Mouse (Mus musculus) B cell, adult 2 months (primary cell): ENCODE measurements around the gene Zbtb48.

Source experiments
- DNase-seq, 2 experiments: peaks; one replicate each; pipeline ENCODE4 v3.0.0; 2022

Zbtb48 gene

DNA sequence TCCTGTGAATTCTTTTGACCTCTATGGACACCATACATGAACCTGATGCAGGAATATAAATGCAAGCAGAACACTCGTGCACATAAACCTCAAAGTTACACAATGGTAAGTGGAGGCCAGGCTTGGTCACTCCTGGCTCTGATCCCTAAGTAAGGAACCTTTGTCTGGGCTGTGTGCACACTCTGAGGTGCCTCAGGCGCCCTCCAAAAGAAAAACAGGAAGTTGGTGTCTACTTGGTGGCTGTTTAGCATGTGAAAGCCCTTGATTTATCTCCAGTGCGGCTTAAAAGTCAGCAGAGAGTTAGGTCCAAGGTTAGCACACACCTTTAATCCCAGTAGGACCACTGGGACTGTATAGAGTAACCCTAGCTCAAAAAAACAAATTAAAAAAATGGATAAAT is 28.0 kb downstream of the Zbtb48 start:
- peak in 1 of 2 experiments; percentile 20 for DNase-seq

GRCm38 (mm10) chr4:151997701-151998100 is 29.8 kb downstream of the Zbtb48 start:
- no peak for DNase-seq

DNA sequence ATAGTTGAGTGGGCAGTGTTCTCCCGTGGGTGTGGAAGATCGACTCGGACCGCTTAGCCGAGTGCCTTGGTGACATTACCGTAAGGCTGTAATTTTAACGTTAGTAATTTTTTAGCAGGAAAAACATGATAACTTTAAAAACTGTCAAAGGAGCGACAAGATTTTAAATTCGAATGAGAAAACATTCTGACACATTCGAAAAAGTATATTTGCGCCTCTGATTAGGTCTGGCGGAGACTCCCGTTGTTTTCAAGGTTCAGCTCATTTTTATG is 30.6 kb downstream of the Zbtb48 start:
- no peak for DNase-seq

DNA sequence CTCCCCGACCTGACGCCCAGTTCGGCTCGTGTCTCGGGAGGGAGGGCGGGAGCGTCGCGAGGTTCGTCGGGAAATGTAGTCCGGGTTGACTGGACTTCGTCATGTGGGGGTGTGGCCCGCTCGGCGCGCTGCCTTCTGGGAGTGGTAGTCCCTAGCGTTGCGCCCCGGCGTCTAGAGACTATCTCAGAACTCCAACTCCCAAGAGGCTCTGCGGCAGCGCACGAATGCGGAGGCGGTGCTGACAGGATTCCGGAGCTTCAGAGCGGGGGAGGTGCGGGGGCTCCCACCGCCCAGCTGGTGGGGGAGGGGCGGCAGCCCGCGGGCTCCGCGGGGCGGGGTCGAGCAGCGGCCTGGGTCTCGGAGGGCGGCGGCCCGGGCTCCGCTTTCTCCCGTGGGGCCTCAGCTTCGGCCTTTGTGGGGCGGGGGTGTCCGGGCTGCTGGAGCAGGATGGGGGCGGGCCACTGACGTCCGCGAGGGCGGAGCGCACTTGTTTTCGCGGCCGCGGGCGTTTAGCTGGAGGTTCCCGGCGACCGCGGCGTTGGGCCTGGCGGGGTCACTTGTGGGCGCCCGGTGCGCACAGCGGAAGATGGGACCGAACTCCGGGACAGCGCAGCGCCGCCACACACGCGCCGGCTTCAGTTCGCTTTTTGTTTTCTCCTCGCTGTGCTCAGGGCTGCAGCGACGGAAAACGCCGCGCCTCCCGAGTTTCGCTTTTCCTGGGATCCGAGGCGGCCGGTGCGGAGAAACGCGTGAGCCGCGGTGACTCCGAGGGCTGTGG is 31.1 kb downstream of the Zbtb48 start, which contains the start of gene Phf13:
Gene Phf13 (minus strand): TSS at position 86 of the 778 bp plus-strand sequence.
- peak; percentile 99 for DNase-seq

DNA sequence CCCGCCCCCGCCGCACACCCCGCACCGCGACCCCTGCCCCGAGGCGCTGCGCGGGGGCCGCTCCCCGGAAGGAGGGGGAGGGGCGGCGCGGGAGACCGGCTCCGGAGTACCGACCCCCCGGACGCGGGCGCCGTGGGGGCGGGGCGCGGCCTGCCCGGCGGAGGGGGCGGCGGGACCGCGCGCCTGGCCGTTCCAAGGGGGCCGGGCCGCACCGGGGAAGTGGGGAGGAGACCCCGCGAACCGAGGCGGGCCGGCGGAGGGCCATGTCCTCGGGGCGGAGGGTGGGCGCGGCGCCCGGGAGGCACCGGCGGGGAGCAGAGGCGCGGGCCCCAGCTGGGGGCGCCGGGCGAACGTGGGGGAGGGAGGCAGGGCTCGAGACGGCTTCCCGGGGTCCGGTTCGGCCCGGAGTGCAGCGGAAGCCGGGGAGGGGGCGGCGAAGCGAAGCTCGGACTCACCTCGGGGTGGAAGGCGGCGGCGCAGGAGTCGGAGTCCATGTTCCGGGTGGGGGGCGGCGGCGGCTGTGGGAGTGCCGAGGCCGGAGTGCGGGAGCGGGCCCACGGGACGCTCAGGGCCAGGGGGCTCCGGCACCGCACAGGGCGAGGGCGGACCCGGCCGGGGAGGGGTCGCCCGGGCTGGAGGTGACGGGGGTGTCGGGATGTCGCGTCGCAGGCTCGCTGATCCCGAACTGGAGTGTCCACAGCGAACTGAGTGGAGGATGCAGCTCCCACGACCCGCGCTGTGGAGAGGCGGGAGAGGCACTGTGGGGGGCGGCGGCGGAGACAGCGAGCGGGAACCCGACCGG is 31.9 kb downstream of the Zbtb48 start:
- peak in 1 of 2 experiments; percentile 10 for DNase-seq

DNA sequence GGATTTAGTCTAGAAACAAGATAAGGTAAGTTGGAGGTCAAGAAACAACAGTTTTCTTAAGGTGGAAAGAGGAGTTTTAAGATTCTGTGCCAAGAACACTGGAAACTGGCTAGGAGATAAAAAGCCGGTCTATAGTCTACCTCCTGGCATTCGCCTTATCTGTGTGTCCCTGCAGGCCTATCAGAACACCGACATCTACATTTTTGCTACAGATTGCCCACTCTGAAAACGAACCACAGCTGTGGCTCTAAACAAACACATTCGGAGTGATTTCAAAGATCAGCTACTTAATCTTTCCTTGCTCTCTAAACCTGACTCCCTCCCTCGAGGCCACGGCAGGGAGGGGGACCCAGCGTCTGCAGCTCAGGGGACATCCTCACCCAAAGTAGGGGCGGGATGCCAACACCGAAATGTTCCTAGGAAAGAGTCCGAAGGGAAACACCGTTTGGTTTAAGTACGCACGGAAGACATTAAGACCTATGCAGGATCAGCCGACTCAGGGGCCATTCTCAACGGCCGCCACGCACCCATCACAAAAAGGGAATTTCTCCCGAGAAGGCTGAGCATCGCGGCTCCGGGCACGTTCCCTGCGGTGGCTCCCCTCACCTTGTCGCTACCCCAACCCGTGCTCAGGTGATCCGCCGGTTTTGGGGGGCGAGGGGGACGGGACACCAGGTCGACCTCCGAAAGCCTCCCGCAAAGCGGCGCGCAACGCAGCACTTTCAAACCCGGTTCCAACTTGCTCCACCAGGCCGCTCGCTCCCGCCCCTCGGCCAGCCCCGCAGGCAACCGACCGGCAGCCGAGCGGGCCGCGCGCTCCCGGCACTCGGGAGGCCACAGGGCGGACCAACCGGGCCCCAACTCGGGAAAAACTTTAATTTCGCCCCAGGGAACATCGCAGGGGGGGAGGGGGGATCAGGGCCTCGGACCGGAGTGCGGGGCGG is 33.0 kb downstream of the Zbtb48 start:
- peak; percentile 30 to 33 for DNase-seq

GRCm38 (mm10) chr4:151993035-151993434 is 34.4 kb downstream of the Zbtb48 start:
- no peak for DNase-seq

DNA sequence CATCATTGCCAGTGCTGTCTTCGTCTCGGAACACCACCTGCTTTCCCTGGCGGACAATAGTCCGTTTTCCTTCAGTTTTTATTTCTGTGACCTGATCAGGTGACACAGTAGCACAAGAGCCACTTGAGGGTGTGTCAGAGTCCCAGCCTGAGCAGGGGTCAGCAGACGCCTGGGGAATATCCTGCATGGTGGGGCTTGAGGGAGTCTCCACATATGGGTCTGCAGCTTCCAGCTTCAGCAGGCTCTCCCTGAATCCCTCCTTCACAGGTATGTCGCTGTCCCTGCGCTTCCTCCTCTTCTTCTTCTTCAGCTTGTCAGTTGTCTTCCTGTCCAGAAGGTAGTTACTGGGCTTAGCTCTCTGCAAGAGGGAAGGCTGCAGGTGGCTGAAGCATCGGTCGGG is 35.4 kb downstream of the Zbtb48 start:
- no peak for DNase-seq

DNA sequence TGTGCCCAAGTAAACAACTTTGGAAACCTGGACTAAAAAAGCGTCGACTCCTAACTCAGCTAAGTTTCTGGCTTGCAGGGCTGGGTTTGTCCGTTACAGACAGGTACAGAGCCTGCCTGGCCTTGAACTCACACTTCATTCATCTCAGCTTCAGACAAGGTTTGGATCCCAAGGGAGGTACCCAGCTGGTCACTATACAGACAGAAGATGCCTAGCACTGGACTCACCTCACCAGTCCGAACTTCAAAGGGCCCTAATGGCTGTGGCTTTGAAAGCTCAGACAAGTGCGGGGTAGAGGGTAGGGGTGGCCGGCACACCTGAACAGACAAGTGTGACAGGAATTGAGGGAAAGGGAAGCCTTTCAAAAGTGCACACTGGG is 38.4 kb downstream of the Zbtb48 start:
- no peak for DNase-seq

DNA sequence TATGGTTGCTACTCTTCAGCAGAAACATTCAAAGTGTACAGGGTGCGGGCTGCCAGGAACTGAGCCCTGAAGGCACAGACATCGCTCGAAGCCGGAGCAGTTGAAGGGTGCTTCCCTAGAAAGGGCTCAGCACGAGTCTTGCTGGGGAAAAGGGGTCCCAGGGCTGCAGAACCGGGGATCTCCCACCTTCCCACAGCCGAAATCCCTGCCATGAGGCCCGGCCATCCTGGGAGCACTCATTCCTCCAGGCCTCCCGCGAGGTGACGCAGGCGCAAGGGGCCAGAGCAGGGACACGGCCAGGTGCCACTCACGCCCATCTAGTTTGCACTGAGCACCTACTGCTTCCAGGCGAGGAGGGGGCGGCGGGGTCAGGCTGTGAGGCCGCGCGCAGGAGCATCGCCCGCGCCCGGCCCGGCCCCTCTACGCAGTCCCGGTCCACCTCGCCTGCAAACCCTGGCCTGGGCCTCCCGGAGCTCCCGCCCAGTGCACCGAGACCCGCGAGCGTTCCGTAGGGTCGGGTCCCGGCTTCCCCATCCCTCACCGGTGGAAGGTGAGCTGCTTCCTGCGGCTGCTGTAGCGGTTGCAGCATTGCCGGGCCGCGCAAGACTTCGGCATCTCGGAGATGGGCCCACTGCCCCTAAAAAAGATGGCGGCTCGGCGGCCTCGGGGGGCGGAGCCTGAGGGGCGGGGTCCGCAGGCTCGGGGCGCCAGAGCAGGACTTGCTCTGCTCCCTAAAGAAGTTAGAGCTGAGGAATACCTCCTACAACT is 38.9 kb downstream of the Zbtb48 start, which contains the start of gene Thap3:
Gene Thap3 (minus strand): TSS at position 656 of the 768 bp plus-strand sequence.
- peak; percentile 85 to 86 for DNase-seq

- DNase-seq = no peak
Observed at GRCm38 (mm10) chr4:151988014-151988341, 39.5 kb downstream of the Zbtb48 start.

DNA sequence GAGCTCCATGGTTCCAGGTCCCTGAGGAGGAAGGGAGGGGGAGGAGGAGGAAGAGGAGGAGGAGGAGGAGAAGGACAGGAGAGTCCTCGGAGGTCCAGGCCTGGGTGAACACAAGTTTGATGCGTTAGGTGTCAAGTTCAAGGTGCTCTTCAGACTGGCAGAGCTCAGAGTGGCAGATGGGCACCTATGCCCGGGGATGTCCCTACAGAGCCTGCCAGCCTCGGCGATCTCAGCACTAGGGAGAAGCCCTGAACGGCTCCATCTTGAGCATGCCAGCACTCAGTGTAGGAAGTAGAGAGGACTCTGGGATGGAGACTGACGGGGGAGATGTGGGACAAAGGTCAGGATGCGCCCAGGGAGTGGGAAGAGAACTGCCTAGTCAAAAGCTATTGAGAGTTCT is 40.8 kb downstream of the Zbtb48 start:
- DNase-seq = no peak

GRCm38 (mm10) chr4:151985886-151986285 is 41.6 kb downstream of the Zbtb48 start:
- no peak for DNase-seq

DNA sequence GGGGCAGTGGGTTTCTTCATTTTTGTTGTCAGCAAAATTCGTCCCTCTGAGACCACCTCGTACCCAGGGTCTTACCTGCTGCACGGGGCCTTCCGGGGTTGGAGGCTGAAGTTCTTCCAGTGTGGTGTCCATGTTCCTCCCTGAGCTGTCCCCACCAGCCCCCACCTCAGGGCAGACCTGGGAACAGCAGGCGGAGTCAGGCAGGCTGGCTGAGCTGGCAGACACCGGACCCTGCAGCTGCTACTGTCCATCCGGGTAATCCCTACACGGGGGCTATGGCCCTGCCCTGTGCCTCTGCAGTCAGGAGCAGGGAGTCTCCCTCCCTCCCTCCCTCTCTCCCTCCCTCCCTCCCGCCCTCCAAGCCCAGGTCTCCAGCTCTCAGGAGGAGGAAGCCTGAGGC is 43.9 kb downstream of the Zbtb48 start:
- DNase-seq = no peak

DNA sequence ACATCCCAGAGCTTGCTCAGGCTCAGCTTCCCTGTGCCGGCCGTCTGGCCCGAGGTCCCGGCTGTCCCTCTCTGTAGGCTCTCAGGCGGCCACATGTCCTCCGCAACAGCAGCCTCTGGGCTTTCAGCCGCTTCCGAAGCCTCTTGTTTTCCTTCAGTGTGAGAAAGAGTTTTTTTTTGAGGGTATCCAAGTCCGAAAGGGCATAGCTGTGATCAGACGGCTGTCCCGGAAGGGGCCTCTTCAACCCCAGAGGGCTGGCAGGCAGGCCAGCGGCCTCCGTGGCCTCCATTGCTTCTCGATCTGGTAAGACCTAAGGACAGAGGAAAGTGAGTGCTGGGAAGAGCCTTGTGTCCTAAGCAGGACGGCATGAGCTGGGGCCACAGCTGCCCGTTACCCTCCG is 44.4 kb downstream of the Zbtb48 start:
- no peak for DNase-seq

GRCm38 (mm10) chr4:151981363-151981762 is 46.1 kb downstream of the Zbtb48 start:
- DNase-seq = peak; percentile 83 to 85

- DNase-seq = peak in 1 of 2 experiments; percentile 22
Observed at GRCm38 (mm10) chr4:151980699-151981098, 46.8 kb downstream of the Zbtb48 start.

- peak; percentile 92 to 94 for DNase-seq
Observed at GRCm38 (mm10) chr4:151977748-151978147, 49.7 kb downstream of the Zbtb48 start.

- peak; percentile 73 to 79 for DNase-seq
Observed at GRCm38 (mm10) chr4:151975441-151975840, 52.0 kb downstream of the Zbtb48 start.

DNA sequence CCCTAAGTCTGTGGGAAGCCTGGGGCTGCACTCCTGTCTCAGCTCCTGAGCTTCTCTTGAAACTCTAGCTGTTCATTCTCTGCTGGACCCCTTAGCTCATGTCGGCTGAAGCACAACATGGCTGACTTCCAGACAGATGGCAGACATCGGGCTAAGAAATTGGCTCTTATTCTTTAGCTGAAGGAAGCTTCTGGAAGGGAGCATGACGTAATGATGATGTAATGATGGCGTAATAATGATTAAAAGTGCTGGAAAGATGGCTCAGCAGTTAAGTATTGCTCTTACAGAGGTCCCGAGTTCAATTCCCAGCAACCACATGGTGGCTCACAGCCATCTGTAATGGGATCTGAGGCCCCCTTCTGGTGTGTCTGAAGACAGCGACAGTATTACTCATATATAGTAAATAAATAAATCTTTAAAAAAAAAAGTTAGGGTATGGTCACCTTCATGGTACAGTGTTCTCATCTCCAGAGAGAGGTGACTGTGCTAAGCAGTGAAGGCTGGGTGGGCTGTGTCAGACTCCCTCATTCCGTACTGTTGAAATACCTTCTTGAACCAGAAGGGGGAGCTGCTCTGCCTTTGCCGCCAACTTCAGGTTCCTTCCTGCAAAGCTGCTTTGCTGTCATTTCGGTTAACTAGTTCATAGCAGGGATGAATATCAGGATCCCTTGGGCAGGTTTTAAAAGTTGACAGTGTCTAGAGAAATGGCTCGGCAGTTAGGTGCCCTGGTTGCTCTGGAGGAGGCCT is 55.1 kb downstream of the Zbtb48 start:
- DNase-seq = peak; percentile 59 to 61
